Mouse (Mus musculus) megakaryocyte, embryonic 14.5 days (primary cell): ENCODE data around the gene Tacr2.

Experiments
- FLI1 ChIP-seq: IDR thresholded peaks from 2 replicates; pipeline ENCODE4 v1.6.1; 2012; ENCODE audit warnings: low read length, inconsistent platforms, mixed read lengths
- GATA1 ChIP-seq: IDR thresholded peaks from 3 replicates; pipeline ENCODE4 v1.6.1; 2012; ENCODE audit warnings: mixed read lengths, low read length, inconsistent platforms, borderline replicate concordance

DNA sequence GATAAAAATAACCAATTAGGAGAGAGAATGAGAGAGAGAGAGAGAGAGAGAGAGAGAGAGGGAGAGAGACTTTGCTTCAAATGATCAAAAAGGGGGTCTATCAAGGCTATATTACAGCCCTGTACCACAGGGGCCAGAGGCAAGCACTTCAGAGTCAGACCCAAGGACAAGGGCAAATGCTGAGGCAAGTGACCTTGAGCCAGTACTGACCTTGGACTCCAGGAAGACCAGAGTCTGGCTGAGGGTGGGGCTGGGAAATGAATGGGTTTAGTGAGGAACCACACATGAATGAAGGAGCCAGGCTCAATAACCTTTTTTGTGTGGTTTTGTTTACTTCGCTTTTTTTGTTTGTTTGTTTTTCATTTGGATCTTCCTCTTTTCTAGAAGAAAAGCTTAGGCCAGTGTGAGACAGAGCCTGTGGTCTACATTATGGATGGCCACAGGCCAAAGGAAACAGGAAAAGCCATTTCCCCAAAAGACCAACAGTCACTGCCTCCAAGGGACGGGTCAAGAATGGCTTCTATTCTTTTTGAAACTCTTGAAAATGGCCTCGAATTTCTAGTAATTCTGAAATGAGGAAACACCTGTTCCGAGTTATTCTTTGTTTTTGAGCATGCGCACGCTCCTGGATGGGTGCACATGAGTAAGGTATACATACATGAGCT is 35.4 kb downstream of the Tacr2 start:
- TF ChIP-seq GATA1 = no peak
- no peak for TF ChIP-seq FLI1
